Mouse (Mus musculus) CH12.LX (cell line): ENCODE data around the gene Acp7. TPM values are rescaled to one million over a fixed set of nuclear protein-coding genes. Genes with fewer than 3 reads are reported as not detected.
A peak's percentile ranks its signal among the peaks of the same experiment; 100 is the strongest.

Source experiments
- DNase-seq: peaks from one replicate; pipeline ENCODE4 v3.0.0-alpha.2; 2013; ENCODE audit errors: extremely low read depth
- H3K27ac ChIP-seq: 2 replicates; pipeline ENCODE4 v1.5.1; 2012; ENCODE audit warnings: low read depth, mild to moderate bottlenecking, control low read depth, moderate library complexity; ENCODE audit not compliant: insufficient read depth
- H3K27me3 ChIP-seq: replicated peaks from 2 replicates; pipeline ENCODE3; 2012; ENCODE audit warnings: inconsistent platforms
- H3K36me3 ChIP-seq, 2 experiments: replicated peaks in 1 of 2; 2 replicates each; pipeline versions ENCODE3 to v1.6.1; 2012; ENCODE audit warnings: inconsistent platforms in 1 of 2, low read length in 1 of 2, mild to moderate bottlenecking in 1 of 2, mixed read lengths in 1 of 2, moderate library complexity in 1 of 2; ENCODE audit not compliant: control insufficient read depth in 1 of 2, insufficient read depth in 1 of 2
- H3K4me1 ChIP-seq, 2 experiments: 2 replicates each; pipeline ENCODE4 v1.6.1; 2012; ENCODE audit warnings: inconsistent platforms in 1 of 2, moderate library complexity in 1 of 2; ENCODE audit not compliant: insufficient read depth in 2 of 2, control insufficient read depth in 1 of 2
- H3K4me2 ChIP-seq: 2 replicates; pipeline ENCODE4 v1.6.1; 2012; ENCODE audit warnings: low read depth, mild to moderate bottlenecking, control low read depth; ENCODE audit not compliant: poor library complexity, insufficient read depth, severe bottlenecking
- H3K4me3 ChIP-seq, 3 experiments: fragments of 150-350 bp in 1 of 3; sonication (generic) in 1 of 3; replicated peaks in 1 of 3; 2 replicates each; pipeline versions ENCODE3 to v1.5.1; 2011 to 2012; ENCODE audit warnings: low read depth in 2 of 3, low read length in 2 of 3, mild to moderate bottlenecking in 2 of 3, moderate library complexity in 2 of 3, control low read depth in 1 of 3, improper control_type of control experiment in 1 of 3, inconsistent platforms in 1 of 3, mixed read lengths in 1 of 3; ENCODE audit not compliant: poor library complexity in 1 of 3
- H3K79me2 ChIP-seq: replicated peaks from 2 replicates; pipeline ENCODE4 v1.6.1; 2012; ENCODE audit warnings: mild to moderate bottlenecking, moderate library complexity; ENCODE audit not compliant: control insufficient read depth, poor library complexity, insufficient read depth, severe bottlenecking; ENCODE audit errors: extremely low read depth
- H3K9ac ChIP-seq: 2 replicates; pipeline ENCODE4 v1.6.1; 2012; ENCODE audit warnings: low read depth, mild to moderate bottlenecking, control low read depth, moderate library complexity; ENCODE audit not compliant: insufficient read depth
- H3K9me3 ChIP-seq: replicated peaks from 2 replicates; pipeline ENCODE3; 2012; ENCODE audit warnings: low read length, inconsistent platforms, mixed read lengths
- BHLHE40 ChIP-seq: IDR thresholded peaks from 2 replicates; pipeline ENCODE4 v1.6.1; 2011; ENCODE audit warnings: mild to moderate bottlenecking, low read depth, low read length, improper control_type of control experiment
- CHD1 ChIP-seq: IDR thresholded peaks from 2 replicates; pipeline ENCODE4 v1.6.1; 2012; ENCODE audit warnings: low read depth, low read length, improper control_type of control experiment, inconsistent platforms
- CHD2 ChIP-seq: IDR thresholded peaks from 2 replicates; pipeline ENCODE4 v1.6.1; 2011; ENCODE audit warnings: low read length, improper control_type of control experiment
- CTCF ChIP-seq, 2 experiments: IDR thresholded peaks in 1 of 2; conservative IDR thresholded peaks in 1 of 2; 2 replicates each; pipeline ENCODE4 v1.5.1; 2011 to 2012; ENCODE audit warnings: low read depth in 2 of 2, low read length in 2 of 2, improper control_type of control experiment in 1 of 2, inconsistent platforms in 1 of 2, mild to moderate bottlenecking in 1 of 2, moderate library complexity in 1 of 2
- E2F4 ChIP-seq: IDR thresholded peaks from 2 replicates; pipeline ENCODE4 v1.6.1; 2011; ENCODE audit warnings: low read depth, low read length, improper control_type of control experiment; ENCODE audit not compliant: insufficient replicate concordance
- ELF1 ChIP-seq: IDR thresholded peaks from 2 replicates; pipeline ENCODE4 v1.6.1; 2014; ENCODE audit warnings: low read depth, mild to moderate bottlenecking, inconsistent platforms, low read length, improper control_type of control experiment
- EP300 ChIP-seq: IDR thresholded peaks from 2 replicates; pipeline ENCODE4 v1.6.1; 2011; ENCODE audit warnings: low read length, improper control_type of control experiment
- ETS1 ChIP-seq: conservative IDR thresholded peaks from 2 replicates; pipeline ENCODE4 v1.6.1; 2012; ENCODE audit warnings: low read depth, mild to moderate bottlenecking, inconsistent platforms, low read length, improper control_type of control experiment, moderate library complexity
- IRF4 ChIP-seq: IDR thresholded peaks from 2 replicates; pipeline ENCODE4 v1.6.1; 2014; ENCODE audit warnings: low read depth, mild to moderate bottlenecking, inconsistent platforms, low read length, improper control_type of control experiment
- JUN ChIP-seq: IDR thresholded peaks from 2 replicates; pipeline ENCODE4 v1.6.1; 2011; ENCODE audit warnings: low read depth, mild to moderate bottlenecking, low read length, improper control_type of control experiment, moderate library complexity; ENCODE audit not compliant: insufficient read depth
- JUND ChIP-seq: conservative IDR thresholded peaks from 2 replicates; pipeline ENCODE4 v1.6.1; 2011; ENCODE audit warnings: low read depth, low read length, improper control_type of control experiment
- KAT2A ChIP-seq: IDR thresholded peaks from 2 replicates; pipeline ENCODE4 v1.6.1; 2012; ENCODE audit warnings: low read length, improper control_type of control experiment, inconsistent platforms; ENCODE audit not compliant: insufficient replicate concordance
- MAX ChIP-seq: IDR thresholded peaks from 2 replicates; pipeline ENCODE4 v1.6.1; 2011; ENCODE audit warnings: low read length, improper control_type of control experiment
- MAZ ChIP-seq: IDR thresholded peaks from 2 replicates; pipeline ENCODE4 v1.6.1; 2012; ENCODE audit warnings: low read depth, mild to moderate bottlenecking, inconsistent platforms, low read length, improper control_type of control experiment, moderate library complexity
- MEF2A ChIP-seq: IDR thresholded peaks from 2 replicates; pipeline ENCODE4 v1.6.1; 2014; ENCODE audit warnings: low read depth, mild to moderate bottlenecking, inconsistent platforms, low read length, improper control_type of control experiment, borderline replicate concordance
- MXI1 ChIP-seq: IDR thresholded peaks from 2 replicates; pipeline ENCODE4 v1.6.1; 2011; ENCODE audit warnings: mild to moderate bottlenecking, low read depth, low read length, improper control_type of control experiment
- NELFE ChIP-seq: IDR thresholded peaks from 2 replicates; pipeline ENCODE4 v1.6.1; 2011; ENCODE audit warnings: low read depth, low read length, improper control_type of control experiment
- NRF1 ChIP-seq: IDR thresholded peaks from 2 replicates; pipeline ENCODE4 v1.6.1; 2014; ENCODE audit warnings: low read depth, mild to moderate bottlenecking, inconsistent platforms, low read length, improper control_type of control experiment, moderate library complexity
- PAX5 ChIP-seq: IDR thresholded peaks from 2 replicates; pipeline ENCODE4 v1.6.1; 2012; ENCODE audit warnings: low read length, inconsistent platforms, mixed read lengths
- POLR2AphosphoS2 ChIP-seq: IDR thresholded peaks from 2 replicates; pipeline ENCODE4 v1.6.1; 2011; ENCODE audit warnings: low read depth, low read length, improper control_type of control experiment
- RCOR1 ChIP-seq: conservative IDR thresholded peaks from 2 replicates; pipeline ENCODE4 v1.6.1; 2012; ENCODE audit warnings: low read depth, mild to moderate bottlenecking, inconsistent platforms, low read length, improper control_type of control experiment
- SIN3A ChIP-seq: IDR thresholded peaks from 2 replicates; pipeline ENCODE4 v1.6.1; 2012; ENCODE audit warnings: low read length, improper control_type of control experiment, inconsistent platforms
- SMC3 ChIP-seq: IDR thresholded peaks from 2 replicates; pipeline ENCODE4 v1.6.1; 2011; ENCODE audit warnings: low read depth, low read length, improper control_type of control experiment
- TBP ChIP-seq: conservative IDR thresholded peaks from 2 replicates; pipeline ENCODE4 v1.6.1; 2011; ENCODE audit warnings: low read depth, low read length, improper control_type of control experiment
- TCF12 ChIP-seq: IDR thresholded peaks from 2 replicates; pipeline ENCODE4 v1.6.1; 2014; ENCODE audit warnings: low read depth, mild to moderate bottlenecking, inconsistent platforms, low read length, improper control_type of control experiment
- USF1 ChIP-seq: IDR thresholded peaks from 2 replicates; pipeline ENCODE4 v1.6.1; 2014; ENCODE audit warnings: low read depth, mild to moderate bottlenecking, inconsistent platforms, low read length, improper control_type of control experiment
- ZC3H11A ChIP-seq: IDR thresholded peaks from 2 replicates; pipeline ENCODE4 v1.6.1; 2012; ENCODE audit warnings: low read depth, mild to moderate bottlenecking, inconsistent platforms, low read length, improper control_type of control experiment
- ZMIZ1 ChIP-seq: IDR thresholded peaks from 2 replicates; pipeline ENCODE4 v1.6.1; 2012; ENCODE audit warnings: low read depth, mild to moderate bottlenecking, inconsistent platforms, low read length, improper control_type of control experiment
- ZNF384 ChIP-seq: IDR thresholded peaks from 2 replicates; pipeline ENCODE4 v1.6.1; 2012; ENCODE audit warnings: low read depth, low read length, improper control_type of control experiment, inconsistent platforms
- dilution Hi-C: fragments of 300-500 bp; cut with MboI; formaldehyde crosslinking; loops from 2 replicates; pipeline ENCODE4 v1.14.3; 2020; ENCODE audit warnings: low sequenced_read_pairs; ENCODE audit not compliant: extremely low pct_unique_long_range_greater_than_20kb, extremely low pct_ligation_motif_present
- in situ Hi-C: fragments of 300-500 bp; cut with MboI; formaldehyde crosslinking; loops from 3 replicates; pipeline ENCODE4 v1.14.3; 2019; ENCODE audit warnings: low sequenced_read_pairs, low pct_ligation_motif_present, low pct_unique_long_range_greater_than_20kb, mixed read lengths
- polyA plus RNA-seq: library from polyadenylated mRNA; unstranded; fragments of >175 nt; gene quantifications from 2 replicates; pipeline ENCODE4 v1.2.1, GENCODE M21; 2012; ENCODE audit warnings: low read depth; ENCODE audit not compliant: insufficient read length
- total RNA-seq, 2 experiments: library from RNA; depleted of rRNA; stranded (reverse); fragments of 300-350 nt in 1 of 2; fragments of >200 nt in 1 of 2; gene quantifications; 2 replicates each; pipeline ENCODE4 v1.2.3; 2012 to 2014

The Acp7 gene
- total and polyA plus RNA-seq, 3 experiments, result not detected

- Histone ChIP-seq H3K4me1 (peaks cover 2 to 13% of the 10 kb centered on the region in 2 experiments), H3K9me3 (peaks cover 4% of the 10 kb centered on the region), H3K36me3 (no peaks in the 10 kb centered on the region), H3K27me3 (peaks cover 7% of the 10 kb centered on the region), H3K79me2 (no peaks in the 10 kb centered on the region), H3K9ac (no peak overlapping the region), H3K4me3 (no peak overlapping the region), H3K27ac (no peak overlapping the region), H3K4me2 (peak overlapping the region; percentile 39)
- TF ChIP-seq CHD1 (peak; percentile 90), USF1 (no peak), NELFE (no peak), ZNF384 (peak; percentile 90), ZMIZ1 (no peak), POLR2AphosphoS2 (no peak), ZC3H11A (no peak), MAX (no peak), ELF1 (0 out of 2 replicates have a peak, but pooled peaks have one; percentile 12), MAZ (no peak), TCF12 (no peak; the same call in 1 of the 2 replicates), IRF4 (peak; percentile 37; the same call in 1 of the 2 replicates), SIN3A (0 out of 2 replicates have a peak, but pooled peaks have one; percentile 43), E2F4 (no peak), NRF1 (no peak), BHLHE40 (0 out of 2 replicates have a peak, but pooled peaks have one; percentile 22), CHD2 (peak; percentile 50; the same call in 1 of the 2 replicates), MEF2A (peak; percentile 22; the same call in 1 of the 2 replicates), CTCF (conservative IDR thresholded peaks at IDR 0.05 in 1 of 2, IDR thresholded peaks at IDR 0.05 in 1 of 2; ENCODE audit: low read depth in 2 of 2, low read length in 2 of 2) (no peak), ETS1 (no peak)
- dilution Hi-C loops, result no loop called here
- peak; percentile 31 for DNase-seq
- in situ Hi-C loops, result no loop called here
Measured at GRCm38 (mm10) chr7:28665620-28666579, 34.8 kb upstream of the Acp7 start.

- peaks cover 8% of the 10 kb centered on the region for H3K27me3 ChIP-seq
- TF ChIP-seq EP300 (no peak), KAT2A (no peak), MAX (no peak), MXI1 (no peak), MEF2A (no peak), SMC3 (no peak), BHLHE40 (no peak), POLR2AphosphoS2 (no peak), SIN3A (no peak), CHD2 (no peak), JUND (no peak), PAX5 (no peak), TBP (no peak), JUN (no peak), RCOR1 (no peak)
- no peak overlapping the region for H3K9ac ChIP-seq
- no peaks in the 10 kb centered on the region for H3K36me3 ChIP-seq
- no peaks in the 10 kb centered on the region for H3K4me1 ChIP-seq
- no peak overlapping the region for H3K4me3 ChIP-seq
- H3K79me2 ChIP-seq, result no peaks in the 10 kb centered on the region
- H3K9me3 ChIP-seq, result peaks cover under 1% of the 10 kb centered on the region
- no peak overlapping the region for H3K4me2 ChIP-seq
- H3K27ac ChIP-seq, result no peak overlapping the region
- dilution Hi-C loops (no loop called here), in situ Hi-C loops (no loop called here)
- DNase-seq, result no peak
Measured at GRCm38 (mm10) chr7:28656430-28656829, 25.3 kb upstream of the Acp7 start.
